Mouse (Mus musculus) stomach, embryonic 14.5 days (tissue): ENCODE measurements around the gene Bicdl2. TPM values are rescaled to one million over a fixed set of nuclear protein-coding genes. Genes with fewer than 3 reads are reported as not detected.

Experiments
- ATAC-seq: fragments of 200-750 bp; cut with Nextera tagmentation; 2 replicates; pipeline ENCODE4 v1.8.0; 2017; ENCODE audit warnings: low read depth, moderate TSS enrichment; ENCODE audit not compliant: insufficient number of reproducible peaks, insufficient read depth, low FRiP score
- H3K27ac ChIP-seq: fragments of 300-500 bp; sonication (generic); 2 replicates; pipeline ENCODE4 v1.5.1; 2014; ENCODE audit warnings: mild to moderate bottlenecking, low read length, moderate library complexity, mixed read lengths
- H3K27me3 ChIP-seq: fragments of 300-500 bp; sonication (generic); 2 replicates; pipeline ENCODE4 v1.6.1; 2014; ENCODE audit warnings: low read length, control low read depth, mixed read lengths; ENCODE audit not compliant: control insufficient read depth, insufficient read depth
- H3K36me3 ChIP-seq: fragments of 300-500 bp; sonication (generic); 2 replicates; pipeline ENCODE4 v1.6.1; 2014; ENCODE audit warnings: mild to moderate bottlenecking, control low read depth, low read length, moderate library complexity, mixed read lengths; ENCODE audit not compliant: control insufficient read depth, insufficient read depth
- H3K4me1 ChIP-seq: fragments of 300-500 bp; sonication (generic); 2 replicates; pipeline ENCODE4 v1.6.1; 2014; ENCODE audit warnings: low read length, control low read depth, mixed read lengths; ENCODE audit not compliant: control insufficient read depth, insufficient read depth
- H3K4me2 ChIP-seq: fragments of 300-500 bp; sonication (generic); replicated peaks from 2 replicates; pipeline ENCODE4 v1.6.1; 2014; ENCODE audit warnings: low read depth, low read length, control low read depth
- H3K4me3 ChIP-seq: fragments of 300-500 bp; sonication (generic); 2 replicates; pipeline ENCODE4 v1.5.1; 2014; ENCODE audit warnings: low read depth, low read length, control low read depth
- H3K9ac ChIP-seq: fragments of 300-500 bp; sonication (generic); replicated peaks from 2 replicates; pipeline ENCODE4 v1.6.1; 2014; ENCODE audit warnings: low read depth, mild to moderate bottlenecking, control low read depth, low read length, moderate library complexity, mixed read lengths
- H3K9me3 ChIP-seq: fragments of 300-500 bp; sonication (generic); 2 replicates; pipeline ENCODE4 v1.6.1; 2016; ENCODE audit warnings: low read depth, low read length, control low read depth; ENCODE audit not compliant: control insufficient read depth
- WGBS: fragments of 180-500 bp; shearing (Covaris S2); extraction: QIAGEN DNeasy Blood & Tissue Kit; methylation state at CpG from one replicate; pipeline ENCODE4 v1.1.7; 2014; 5-methylcytosine and 5-hydroxymethylcytosine counted together
- polyA plus RNA-seq: library from polyadenylated mRNA; unstranded; fragments of >200 nt; fragmentation: Nextera tagmentation; extraction: Ambion mirVana; gene quantifications from 2 replicates; pipeline ENCODE4 v1.2.1, GENCODE M21; 2014

Bicdl2 gene
- polyA plus RNA-seq, 1 experiment from 2014 or later = 2.4 TPM

DNA sequence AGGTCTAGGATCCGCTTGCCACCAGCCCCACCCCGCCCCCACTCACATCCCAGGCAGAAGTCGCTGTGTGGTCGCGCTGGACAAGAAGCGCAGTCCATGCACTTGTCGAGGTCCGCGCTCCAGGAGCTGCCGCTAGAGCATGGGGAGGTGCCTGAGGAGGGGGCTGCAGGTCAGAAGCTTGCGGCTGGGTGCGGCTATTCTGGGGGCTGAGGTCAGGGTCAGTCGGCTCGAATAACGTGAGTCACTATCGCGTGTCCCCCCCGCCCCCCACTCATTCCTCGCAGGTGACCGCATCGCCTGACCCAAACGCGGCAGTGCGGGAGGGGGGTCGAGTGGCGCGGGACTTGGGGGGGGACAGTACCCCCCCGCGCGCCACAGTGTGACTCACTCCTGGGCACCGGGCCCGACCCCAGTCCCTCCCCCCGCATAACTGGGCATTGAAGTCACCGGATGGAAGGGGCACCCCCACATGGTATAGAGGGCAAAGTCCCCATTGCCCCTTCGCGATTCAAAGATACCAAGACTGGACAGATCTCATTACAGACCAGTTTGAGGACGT, 16.2 kb downstream of the Bicdl2 start:
- Histone ChIP-seq H3K4me3 (peak overlapping the region; percentile 43), H3K9ac (peak overlapping the region; percentile 2; the same call in 1 of the 2 replicates), H3K27ac (peak overlapping the region; percentile 34; the same call in 1 of the 2 replicates), H3K9me3 (no peaks in the 10 kb centered on the region), H3K27me3 (peaks cover 20% of the 10 kb centered on the region), H3K36me3 (no peaks in the 10 kb centered on the region; the same call in 1 of the 2 replicates), H3K4me1 (peaks cover 29% of the 10 kb centered on the region; the same call in 1 of the 2 replicates), H3K4me2 (peak overlapping the region; percentile 89)
- under 1% methylated on average over 37 of the region's 37 CpGs for WGBS
- no peak for ATAC-seq

DNA sequence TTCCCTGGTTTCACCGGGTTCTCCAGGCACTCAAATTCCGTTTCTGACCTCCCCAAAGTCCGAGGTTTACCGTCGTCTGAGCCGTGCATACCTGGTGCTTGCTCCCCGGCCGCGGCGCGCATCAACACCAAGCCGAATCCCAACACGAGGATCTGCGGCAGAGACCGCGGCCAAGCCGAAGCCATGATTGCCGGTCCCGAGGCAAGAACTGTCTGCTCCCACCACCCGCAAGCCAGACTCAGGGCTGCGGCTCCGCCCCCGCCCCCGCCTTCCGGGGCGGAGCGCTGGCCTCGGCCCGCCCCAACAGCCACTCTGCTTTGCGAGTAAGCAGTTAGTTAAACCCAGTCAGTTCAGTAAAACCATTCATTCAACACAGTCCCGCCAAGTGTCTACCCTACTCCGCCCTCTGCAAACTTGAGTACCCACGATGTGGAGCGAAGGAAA, 17.0 kb downstream of the Bicdl2 start, which contains the start of gene Tnfrsf12a:
TSS of gene Tnfrsf12a (minus strand) at position 233 of the 444 bp plus-strand sequence.
- H3K9me3 ChIP-seq = no peaks in the 10 kb centered on the region
- peak within 1 kb of the TSS; percentile 89 for H3K4me2 ChIP-seq
- peaks cover 20% of the 10 kb centered on the region for H3K27me3 ChIP-seq
- under 1% methylated on average over 34 of the region's 34 CpGs for WGBS
- H3K4me3 ChIP-seq = peak within 1 kb of the TSS; percentile 43
- ATAC-seq = peak; percentile 44
- peaks cover 29% of the 10 kb centered on the region; the same call in 1 of the 2 replicates for H3K4me1 ChIP-seq
- H3K36me3 ChIP-seq = no peaks in the 10 kb centered on the region; the same call in 1 of the 2 replicates
- H3K27ac ChIP-seq = peak within 1 kb of the TSS; percentile 34; the same call in 1 of the 2 replicates
- H3K9ac ChIP-seq = peak within 1 kb of the TSS; percentile 2; the same call in 1 of the 2 replicates

DNA sequence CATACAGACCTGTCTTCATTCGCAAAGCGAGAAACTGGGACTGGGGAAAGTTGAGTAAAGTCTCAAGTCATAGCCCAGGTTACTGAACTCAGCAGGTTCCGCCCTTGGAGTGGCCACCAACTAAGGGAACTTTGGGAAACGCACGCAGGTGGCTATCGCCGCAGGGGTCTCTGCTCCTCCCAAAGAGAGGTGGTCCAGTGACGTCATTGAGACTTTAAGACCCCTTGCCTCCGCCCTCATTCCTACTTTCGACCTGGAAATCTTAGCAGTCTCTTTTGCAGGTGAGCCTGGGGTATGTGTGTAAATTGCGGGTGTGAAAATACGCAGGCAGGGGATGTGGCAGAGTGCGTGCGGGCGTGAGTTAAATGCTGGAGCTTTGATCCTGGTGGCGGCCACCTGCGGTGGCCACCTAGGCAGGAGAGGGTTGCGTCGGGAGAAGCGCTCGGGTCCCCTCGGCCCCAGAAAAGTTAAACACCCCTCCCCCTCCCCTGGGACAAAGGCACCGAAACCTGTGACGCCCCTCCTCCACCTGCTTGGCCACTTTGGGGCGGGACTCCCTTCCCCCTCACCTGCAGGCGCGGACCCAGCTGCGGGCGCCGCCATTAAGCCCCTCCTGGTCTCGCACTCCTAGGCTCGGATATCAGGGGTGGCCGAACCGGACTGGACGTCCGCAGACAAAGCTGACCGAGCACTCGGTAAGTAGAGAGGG, 19.0 kb downstream of the Bicdl2 start, which contains the start of gene Cldn6:
TSS of gene Cldn6 (plus strand) at position 123 of the 709 bp plus-strand sequence.
- WGBS = 1% methylated on average over 38 of the region's 38 CpGs
- Histone ChIP-seq H3K4me2 (peak within 1 kb of the TSS; percentile 29), H3K4me3 (peak within 1 kb of the TSS; percentile 26), H3K4me1 (peaks cover 29% of the 10 kb centered on the region), H3K9me3 (no peaks in the 10 kb centered on the region), H3K36me3 (no peaks in the 10 kb centered on the region; the same call in 1 of the 2 replicates), H3K27ac (peak within 1 kb of the TSS; percentile 52; the same call in 1 of the 2 replicates), H3K27me3 (peaks cover 22% of the 10 kb centered on the region), H3K9ac (peak within 1 kb of the TSS; percentile 25)
- no peak; the same call in 1 of the 2 replicates for ATAC-seq

- H3K36me3 ChIP-seq = no peaks in the 10 kb centered on the region; the same call in 1 of the 2 replicates
- peak overlapping the region; percentile 26 for H3K4me3 ChIP-seq
- peaks cover 22% of the 10 kb centered on the region for H3K27me3 ChIP-seq
- ATAC-seq = no peak
- WGBS = 56% methylated on average over 9 of the region's 9 CpGs
- H3K4me2 ChIP-seq = peak overlapping the region; percentile 29
- no peak overlapping the region for H3K9ac ChIP-seq
- H3K4me1 ChIP-seq = peaks cover 24% of the 10 kb centered on the region
- peak overlapping the region; percentile 49; the same call in 1 of the 2 replicates for H3K27ac ChIP-seq
- no peaks in the 10 kb centered on the region for H3K9me3 ChIP-seq
Measured at GRCm38 (mm10) chr17:23680336-23680735, 20.0 kb downstream of the Bicdl2 start.

- Histone ChIP-seq H3K4me2 (peak overlapping the region; percentile 29), H3K9ac (no peak overlapping the region), H3K27ac (no peak overlapping the region; the same call in 1 of the 2 replicates), H3K36me3 (no peaks in the 10 kb centered on the region; the same call in 1 of the 2 replicates), H3K27me3 (peaks cover 22% of the 10 kb centered on the region), H3K9me3 (no peaks in the 10 kb centered on the region), H3K4me3 (0 out of 2 replicates have a peak overlapping the region, but pooled peaks have one; percentile 26), H3K4me1 (peaks cover 17% of the 10 kb centered on the region)
- WGBS = 48% methylated on average over 10 of the region's 10 CpGs
- ATAC-seq = no peak
Measured at GRCm38 (mm10) chr17:23681086-23681485, 20.8 kb downstream of the Bicdl2 start.

DNA sequence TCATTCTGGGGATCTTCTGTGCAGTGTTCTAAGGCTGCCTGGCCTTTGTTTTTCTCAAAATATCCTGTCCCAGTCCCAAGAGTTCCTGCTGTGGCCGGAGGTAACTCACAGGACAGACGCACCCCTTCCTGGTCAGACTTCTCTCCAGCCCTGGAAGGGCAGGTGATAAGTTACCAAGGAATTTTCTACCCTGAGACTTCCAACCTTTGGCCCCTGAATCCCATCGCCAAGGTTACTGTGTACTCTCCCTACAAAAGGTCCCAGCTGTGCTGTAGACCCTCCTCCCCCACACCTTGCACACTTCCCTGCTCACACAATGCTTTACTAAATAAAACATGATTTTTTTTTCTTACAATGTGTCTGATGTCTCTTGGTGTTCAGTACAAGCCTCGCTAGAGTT, 21.8 kb downstream of the Bicdl2 start:
- peak overlapping the region; percentile 15; the same call in 1 of the 2 replicates for H3K27ac ChIP-seq
- H3K9ac ChIP-seq = no peak overlapping the region
- ATAC-seq = no peak
- peaks cover 10% of the 10 kb centered on the region for H3K4me1 ChIP-seq
- no peaks in the 10 kb centered on the region for H3K9me3 ChIP-seq
- no peak overlapping the region for H3K4me3 ChIP-seq
- WGBS = 39% methylated on average over 4 of the region's 4 CpGs
- no peaks in the 10 kb centered on the region; the same call in 1 of the 2 replicates for H3K36me3 ChIP-seq
- peak overlapping the region; percentile 29; the same call in 1 of the 2 replicates for H3K4me2 ChIP-seq
- H3K27me3 ChIP-seq = peaks cover 22% of the 10 kb centered on the region

- Histone ChIP-seq H3K4me1 (peaks cover 10% of the 10 kb centered on the region), H3K4me3 (no peak overlapping the region), H3K36me3 (no peaks in the 10 kb centered on the region; the same call in 1 of the 2 replicates), H3K27ac (no peak overlapping the region), H3K9ac (no peak overlapping the region), H3K9me3 (no peaks in the 10 kb centered on the region), H3K27me3 (peaks cover 22% of the 10 kb centered on the region), H3K4me2 (no peak overlapping the region)
- no peak for ATAC-seq
- WGBS = 66% methylated on average over 3 of the region's 3 CpGs
Measured at GRCm38 (mm10) chr17:23682530-23682929, 22.2 kb downstream of the Bicdl2 start.

- no peaks in the 10 kb centered on the region for H3K9me3 ChIP-seq
- peak overlapping the region; percentile 20 for H3K4me2 ChIP-seq
- no peaks in the 10 kb centered on the region; the same call in 1 of the 2 replicates for H3K36me3 ChIP-seq
- no peak for ATAC-seq
- H3K27me3 ChIP-seq = peaks cover 22% of the 10 kb centered on the region
- H3K4me1 ChIP-seq = peaks cover 10% of the 10 kb centered on the region
- H3K4me3 ChIP-seq = no peak overlapping the region
- H3K27ac ChIP-seq = no peak overlapping the region
- no peak overlapping the region for H3K9ac ChIP-seq
- WGBS = 21% methylated on average over 15 of the region's 15 CpGs
Measured at GRCm38 (mm10) chr17:23683226-23683625, 22.9 kb downstream of the Bicdl2 start.
